Mouse (Mus musculus) right cerebral cortex, postnatal 36 days (tissue): ENCODE measurements around the gene Dhh.

Experiments used
- DNase-seq, 2 experiments: peaks; one replicate each; pipeline ENCODE4 v3.0.0; 2022; ENCODE audit warnings: low spot score in 2 of 2, mixed read lengths in 1 of 2

The Dhh gene

DNA sequence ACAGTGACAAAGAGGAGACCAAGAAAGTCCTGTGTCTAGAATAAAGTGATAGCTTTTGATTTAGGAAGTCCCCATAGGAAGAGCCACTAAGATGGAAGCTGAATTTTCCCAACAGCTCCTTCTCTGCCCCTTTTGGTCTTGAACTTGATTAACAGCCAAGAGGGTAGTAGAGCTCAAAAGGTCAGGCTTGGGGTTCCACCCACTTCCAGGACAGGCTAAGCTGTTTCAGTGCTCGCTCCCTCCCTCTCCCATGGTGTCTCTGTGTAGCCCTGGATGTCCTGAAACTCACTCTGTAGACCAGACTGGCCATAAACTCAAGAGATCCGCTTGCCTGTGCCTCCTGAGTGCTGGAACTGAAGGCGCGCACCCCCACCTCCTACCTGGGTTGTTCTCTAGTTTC lies 17.7 kb upstream of the Dhh start:
- no peak for DNase-seq

DNA sequence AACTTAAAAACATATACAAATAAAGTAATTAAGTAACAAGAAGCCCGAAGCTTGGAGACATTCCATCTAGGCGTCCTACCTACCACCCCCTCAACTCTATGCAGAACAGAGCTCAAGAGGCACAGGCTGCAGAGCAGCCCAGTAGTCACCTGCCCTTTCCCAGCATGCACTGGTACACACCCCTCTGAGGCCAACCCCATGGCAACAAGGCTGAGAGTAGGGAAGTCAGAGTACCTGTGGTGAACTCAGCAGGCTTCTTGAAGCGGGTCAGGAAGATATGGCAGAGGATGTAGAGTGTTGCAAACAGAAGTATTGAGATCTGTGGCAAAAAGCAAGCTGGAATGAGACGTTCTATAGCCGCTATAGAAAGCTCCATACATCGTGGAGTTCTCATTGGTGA lies 16.6 kb upstream of the Dhh start:
- DNase-seq, result no peak

DNA sequence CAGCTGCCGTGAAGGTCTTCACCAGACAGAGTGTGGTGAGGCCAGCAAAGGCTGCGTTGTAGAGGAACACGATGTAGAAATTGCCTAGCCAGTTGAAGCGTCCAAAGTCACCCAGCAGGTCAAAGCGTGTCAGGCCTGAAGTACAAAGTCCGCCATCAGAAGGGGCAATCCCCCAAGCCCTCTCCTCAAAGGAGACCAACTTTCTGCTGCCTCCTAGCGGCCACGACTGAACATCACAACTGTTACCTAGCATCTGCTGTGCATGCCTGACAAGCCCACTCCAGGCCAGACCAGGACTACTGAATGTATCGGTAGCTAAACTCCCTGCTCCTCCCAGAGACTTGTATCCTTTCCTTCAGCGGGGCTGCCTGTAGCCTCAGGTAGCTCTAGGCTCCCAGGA lies 6.4 kb upstream of the Dhh start:
- no peak for DNase-seq

DNA sequence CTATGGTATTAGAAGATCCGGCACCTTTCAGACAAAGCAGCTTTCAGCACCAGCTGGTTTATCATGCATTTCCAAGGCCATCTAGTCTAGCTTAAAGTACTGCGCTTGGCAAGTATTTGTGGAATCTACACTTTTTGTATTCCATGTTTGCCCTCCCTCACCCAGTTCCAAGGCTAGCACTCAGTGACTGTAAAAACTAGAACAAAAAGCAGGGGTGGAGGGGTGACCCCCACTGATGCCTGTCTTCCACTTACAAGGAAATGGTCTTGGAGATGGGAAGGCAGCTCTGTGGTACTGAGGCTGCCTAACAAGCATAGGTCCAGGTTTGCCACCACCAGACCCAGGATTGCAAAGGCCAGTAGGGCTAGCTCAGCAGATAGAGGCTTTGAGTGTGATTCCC lies 4.3 kb upstream of the Dhh start:
- DNase-seq, result no peak

DNA sequence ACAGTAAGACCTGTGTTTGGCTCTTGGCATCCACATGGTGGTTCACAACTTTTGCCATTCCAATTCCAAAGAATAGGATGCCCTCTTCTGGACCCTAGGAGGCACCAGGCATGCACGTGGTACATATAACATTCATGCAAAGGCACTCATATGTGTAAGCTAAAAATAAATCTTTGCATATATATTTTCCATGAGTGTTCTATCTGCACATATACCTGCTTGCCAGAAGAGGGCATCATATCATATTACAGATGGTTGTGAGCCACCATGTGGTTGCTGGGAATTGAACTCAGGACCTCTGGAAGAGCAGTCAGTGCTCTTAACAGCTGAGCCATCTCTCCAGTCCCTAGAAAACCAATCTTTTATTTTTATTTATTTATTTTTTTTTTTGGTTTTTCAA lies 3.2 kb upstream of the Dhh start:
- DNase-seq, result no peak

DNA sequence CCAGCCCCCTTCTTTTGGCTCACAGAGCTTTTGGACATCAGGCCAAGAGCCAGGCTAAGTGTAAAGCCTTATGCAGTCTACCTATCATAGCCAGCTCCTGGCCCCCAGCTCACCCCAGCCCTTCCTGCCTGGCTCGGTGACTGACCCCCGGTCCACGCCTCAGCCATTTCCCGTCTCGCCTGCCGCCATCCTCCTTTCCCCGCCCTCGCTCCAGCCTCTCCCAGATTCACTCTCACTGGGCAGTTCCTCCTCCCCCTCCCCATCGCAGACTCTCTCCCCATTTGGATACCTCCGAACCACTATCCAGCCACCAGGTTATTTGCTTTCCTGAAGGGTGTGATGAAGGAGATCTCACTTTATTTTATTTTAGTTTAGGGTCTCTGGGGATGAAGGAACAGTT lies 845 bp downstream of the Dhh start:
- no peak for DNase-seq

DNA sequence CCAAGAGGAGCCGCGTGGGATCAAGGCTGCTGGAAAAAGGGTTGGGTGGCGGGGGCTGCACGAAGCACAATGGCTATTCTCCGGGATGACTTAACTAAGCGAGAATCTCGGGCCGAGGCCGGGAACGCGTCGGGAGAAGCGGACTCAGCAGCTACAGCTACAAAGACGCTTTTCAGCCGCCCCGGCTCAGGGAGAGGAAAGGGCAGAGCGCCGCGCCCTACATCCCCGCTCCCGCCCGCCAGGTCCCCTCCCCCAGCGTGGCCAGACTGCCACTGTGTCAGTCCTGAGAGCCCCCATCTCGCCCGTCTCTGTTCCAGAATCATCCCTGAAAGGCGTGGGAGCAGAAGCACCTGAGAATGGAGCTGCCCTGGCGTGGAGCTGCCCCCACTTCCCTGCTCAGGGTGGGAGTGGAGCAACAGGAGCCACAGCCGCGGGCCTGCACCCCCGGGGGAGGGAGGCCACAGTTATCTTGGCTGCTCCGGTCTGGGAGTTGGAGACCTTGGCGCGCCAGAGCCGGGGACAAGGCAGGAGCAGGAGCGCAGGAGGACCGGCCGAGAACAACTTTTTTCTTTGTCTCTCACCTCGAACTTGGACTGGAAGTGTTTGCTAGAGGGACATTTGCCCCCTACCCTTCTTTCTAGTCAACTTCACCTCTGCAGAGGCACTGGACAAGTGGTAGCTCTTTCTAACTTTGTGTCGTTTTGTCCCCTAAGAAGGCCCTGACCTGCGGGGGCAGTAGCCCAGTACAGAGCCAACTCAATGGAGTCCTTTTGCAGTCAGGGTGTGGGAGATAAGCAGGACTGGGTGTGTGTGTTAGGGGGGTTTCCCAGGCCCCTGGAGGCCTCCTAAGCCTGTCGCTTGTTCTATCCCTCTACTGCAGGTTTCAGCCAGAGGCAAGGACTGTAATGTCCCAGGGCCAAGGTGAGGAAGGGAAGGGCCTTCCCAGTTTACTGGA lies 2.4 kb downstream of the Dhh start:
- no peak for DNase-seq

DNA sequence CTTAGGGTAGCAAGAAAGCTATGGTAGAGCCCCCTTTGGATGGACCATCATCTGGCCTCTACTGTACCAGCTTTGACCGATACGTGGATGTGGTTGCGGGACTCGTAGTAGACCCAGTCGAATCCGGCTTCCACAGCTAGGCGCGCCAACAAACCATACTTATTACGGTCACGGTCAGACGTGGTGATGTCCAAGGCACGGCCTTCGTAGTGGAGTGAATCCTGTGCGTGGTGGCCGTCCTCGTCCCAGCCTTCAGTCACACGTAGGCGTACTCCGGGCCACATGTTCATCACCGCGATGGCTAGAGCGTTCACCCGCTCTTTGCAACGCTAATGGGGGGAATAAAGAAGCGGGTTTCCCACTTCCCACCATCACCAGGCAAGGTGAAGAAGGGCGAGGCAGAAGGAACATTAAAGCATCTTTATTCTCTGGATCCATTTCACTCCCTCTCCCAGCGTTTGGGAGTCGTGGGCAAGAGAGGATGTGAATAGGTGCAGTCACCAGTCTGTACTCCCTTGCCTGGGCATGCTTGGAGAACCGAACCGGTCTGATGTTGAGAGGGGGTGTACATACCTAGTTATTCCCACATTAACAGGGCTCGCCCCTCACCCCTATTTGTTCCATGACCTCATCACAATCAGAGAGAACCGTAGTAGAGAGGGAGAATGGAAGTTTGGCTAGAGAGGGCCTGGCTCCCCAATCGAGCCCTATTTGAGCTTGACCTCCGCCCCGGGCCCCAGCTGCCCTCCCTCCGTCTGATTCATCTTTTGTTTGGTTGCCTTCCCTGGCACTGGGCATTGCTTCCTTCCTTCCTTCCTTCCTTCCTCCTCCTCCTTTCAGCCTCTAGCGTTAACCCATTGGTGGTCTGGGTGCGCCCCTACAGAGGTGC lies 3.4 kb downstream of the Dhh start:
- DNase-seq, result no peak

DNA sequence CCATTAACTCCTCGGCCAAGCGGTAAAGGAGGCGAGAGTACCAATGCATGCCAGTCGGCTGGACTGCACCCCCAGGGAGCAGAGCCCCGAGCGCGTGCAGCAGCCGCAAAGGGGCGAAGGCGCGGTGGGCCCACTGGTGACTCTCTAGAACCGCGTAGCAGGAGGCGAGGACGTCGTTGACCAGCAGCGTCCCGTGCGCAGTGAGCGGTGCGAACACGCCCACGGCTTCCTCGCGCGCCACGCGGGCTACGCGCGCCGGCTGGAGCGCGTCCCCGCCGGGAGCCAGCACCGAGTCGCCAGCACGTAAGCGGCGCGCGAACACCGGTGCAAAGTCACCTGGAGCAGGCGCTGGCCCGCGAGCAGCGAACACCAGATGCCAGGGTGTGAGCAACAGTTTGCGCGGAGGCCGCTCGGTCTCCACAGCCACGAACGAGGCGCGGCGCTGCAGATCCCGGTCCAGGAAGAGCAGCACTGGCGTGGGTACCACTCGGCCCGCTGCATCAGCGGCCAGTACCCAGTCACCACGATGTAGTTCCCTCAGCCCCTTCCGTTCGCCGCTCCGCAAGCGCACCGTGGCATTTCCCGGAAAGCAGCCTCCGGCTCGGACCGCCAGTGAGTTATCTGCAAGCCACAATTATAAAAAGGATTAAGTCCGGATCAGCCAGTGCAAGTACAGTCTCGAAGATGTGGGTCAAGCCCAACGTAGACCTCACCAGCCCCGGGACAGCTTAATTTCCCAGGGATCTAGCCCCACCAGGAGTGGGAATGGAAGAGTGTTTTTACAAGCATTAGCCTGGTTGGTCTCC lies 4.2 kb downstream of the Dhh start, which contains the start of gene Rhebl1:
TSS of gene Rhebl1 (minus strand) at position 601 of the 806 bp plus-strand sequence.
- no peak for DNase-seq

DNA sequence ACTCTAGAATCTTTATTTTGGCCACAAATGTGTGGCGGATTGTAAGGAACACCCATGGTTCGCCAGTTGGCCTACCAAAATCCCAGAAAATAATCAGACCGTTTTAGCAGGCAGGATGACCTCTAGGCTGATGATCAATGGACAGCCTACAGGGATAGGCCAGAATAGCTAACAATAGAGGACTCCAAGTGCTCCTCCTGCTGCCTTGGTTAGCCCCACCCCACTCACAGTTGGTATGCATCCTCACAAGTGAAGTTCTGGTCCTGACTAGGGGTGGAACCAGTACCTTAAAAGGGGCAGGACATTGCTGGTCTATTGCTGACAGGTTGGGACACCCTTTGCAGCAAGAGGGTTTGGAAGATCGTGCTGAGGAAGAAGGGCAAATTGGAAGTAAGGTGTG lies 5.3 kb downstream of the Dhh start:
- DNase-seq, result no peak

DNA sequence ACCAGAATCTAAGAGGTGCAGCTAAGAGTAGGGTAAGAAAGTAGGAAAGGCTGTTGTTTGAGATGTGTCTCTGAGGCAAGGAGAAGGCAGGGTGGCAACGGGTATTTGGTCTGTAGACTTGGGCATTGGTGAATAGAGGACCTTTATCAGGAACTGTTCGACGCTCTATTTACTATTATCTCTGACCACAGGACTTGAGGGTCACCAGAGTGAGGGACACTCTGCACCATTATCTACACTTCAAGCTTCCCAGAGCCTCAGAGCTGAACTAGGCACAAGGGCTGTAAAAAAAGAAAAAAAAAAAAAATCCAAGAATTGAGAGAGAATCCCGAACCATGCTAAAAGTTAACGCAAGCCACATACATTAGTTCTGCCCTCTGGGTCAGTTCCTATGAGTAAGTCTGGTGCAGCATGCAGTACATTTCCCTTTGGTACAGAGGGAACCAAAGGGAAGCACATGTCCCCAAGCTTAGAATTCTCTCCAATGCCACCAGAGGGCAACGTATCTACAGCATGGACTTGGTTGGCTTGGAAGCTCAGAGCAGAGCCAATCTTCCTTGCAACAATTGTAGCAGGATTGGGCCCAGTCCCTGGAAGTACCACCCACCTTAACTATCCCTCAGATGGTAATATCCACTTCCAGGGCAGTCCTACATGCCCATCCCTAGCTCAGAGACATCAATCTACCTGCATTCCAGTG lies 6.3 kb downstream of the Dhh start:
- DNase-seq, result peak in 1 of 2 experiments; percentile 59

DNA sequence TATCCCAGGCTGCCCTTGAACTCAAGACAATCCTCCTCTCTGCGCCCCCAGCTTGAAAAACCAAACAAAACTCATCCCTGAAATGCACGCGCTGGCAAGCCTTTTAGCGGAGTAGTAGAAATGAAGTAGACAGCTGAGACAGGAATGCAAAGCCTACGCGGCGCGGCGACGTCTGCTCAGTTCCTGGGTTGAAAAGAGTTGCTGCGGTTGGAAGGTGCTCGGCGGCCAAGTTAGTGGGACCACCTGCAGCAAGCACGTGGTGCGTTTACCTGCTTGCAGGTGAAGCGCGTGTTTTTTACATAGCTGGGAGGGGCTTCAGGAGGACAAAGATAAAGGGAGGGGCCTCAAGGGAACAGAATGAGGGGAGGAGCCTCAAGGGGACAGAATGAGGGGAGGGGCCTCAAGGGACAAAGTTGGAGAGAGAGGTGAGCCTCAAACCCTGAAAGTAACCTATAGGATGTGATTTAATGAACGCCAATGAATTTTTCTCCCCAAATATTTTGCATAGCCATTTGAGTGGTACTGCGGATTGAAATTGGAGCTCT lies 7.1 kb downstream of the Dhh start:
- DNase-seq, result no peak

DNA sequence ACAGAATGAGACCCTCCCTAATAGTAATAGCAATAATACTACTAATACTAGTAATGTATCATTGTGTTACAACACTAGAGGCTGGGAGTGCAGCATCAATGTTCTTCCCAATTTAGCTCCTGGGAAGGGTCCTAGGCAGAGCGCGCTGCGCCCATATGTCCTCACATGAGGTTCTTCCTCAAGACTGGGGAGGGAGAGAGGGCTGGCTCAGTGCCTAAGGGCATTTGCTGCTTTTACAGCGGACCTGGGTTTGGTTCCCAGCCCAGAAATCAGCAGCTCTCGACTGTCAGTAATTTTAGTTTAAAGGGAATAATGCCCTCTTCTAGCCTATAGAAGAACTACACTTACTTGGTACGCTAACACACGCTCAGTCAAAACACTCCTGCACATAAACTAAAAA lies 10.8 kb downstream of the Dhh start:
- DNase-seq, result no peak

DNA sequence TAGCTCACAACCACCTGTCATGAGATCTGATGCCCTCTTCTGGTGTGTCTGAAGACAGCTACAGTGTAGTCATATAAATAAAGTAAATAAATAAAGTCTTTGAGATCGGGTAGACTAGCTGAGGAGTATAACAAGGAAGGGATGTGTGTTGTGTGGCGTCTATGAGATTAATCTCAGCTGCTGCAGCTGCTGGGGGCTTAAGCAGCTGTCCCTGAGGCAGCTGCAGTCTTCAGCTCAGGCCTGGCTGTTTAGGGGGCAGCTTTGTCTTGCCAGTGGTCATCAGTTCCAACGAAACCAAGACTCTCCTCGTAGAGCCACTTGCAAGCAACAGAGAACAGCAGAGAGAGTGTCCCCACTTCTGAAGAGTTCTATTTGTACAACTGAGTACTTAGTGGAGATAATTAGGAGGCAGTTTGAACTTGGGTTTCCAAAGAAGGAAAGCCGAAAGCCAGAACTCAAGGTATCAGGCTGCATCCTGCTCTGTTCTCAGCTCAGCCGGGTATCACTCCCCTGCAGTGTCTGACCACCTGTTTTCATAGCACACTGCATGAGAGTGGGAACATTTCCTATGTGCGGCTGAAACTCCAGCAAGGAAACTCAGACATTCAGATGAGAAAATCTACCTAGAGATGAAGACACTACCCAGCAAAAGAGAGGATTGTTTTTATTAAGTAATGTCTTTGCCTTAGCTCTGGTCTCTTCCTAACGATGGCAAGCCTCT lies 11.5 kb downstream of the Dhh start:
- no peak for DNase-seq

DNA sequence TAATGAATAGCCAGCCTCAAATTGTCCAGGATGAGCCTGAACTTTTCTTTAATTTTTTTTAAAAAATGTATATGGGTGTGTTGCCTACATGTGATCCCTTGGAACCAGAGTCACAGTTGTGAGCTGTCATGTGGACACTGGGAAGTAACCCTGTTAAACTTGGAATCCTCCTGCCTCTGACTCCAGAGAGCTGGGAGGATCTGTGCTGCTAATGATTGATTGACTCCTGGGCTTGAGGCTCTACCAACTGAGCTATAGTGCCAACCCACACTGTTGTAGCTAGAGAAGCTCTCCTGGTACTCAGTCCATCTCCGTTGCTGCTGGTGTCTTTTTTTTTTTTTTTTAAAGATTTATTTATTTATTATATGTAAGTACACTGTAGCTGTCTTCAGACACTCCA lies 14.2 kb downstream of the Dhh start:
- DNase-seq, result no peak

DNA sequence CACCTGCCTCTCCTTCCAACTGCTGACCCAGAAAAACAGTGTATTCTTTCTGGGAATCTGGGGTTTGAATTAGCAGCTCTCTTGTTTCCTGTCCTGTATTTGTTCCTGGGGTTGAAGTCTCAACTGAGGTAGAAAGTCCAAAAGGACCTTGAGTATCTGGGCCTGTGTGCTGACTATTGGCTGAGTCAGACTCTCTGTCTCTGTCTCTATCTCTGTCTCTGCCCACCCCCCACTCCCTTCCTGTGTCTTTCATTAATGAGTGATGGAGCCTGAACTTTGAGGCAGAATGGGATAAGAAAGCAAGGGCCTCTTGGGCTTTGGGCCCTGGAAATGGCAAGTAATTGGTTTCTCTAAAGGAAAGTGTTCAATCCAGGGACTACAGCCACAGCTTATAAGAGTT lies 14.7 kb downstream of the Dhh start:
- no peak for DNase-seq

DNA sequence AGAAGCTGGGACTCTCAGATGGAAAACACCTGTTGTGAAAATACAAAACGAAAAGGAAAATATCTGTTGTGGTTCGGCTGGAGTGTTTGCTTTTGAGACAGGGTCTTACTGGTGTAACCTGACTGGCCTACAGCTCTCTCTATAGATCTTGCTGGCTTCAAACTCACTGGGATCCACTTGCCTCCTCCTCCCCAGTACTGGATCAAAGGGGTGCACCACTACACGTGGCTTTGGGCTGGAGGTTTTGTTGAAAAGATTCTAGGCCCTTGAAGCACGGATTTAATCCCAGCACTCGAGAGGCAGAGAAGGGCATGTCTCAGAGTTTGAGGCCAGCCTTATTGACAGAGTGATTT lies 16.7 kb downstream of the Dhh start:
- no peak for DNase-seq

DNA sequence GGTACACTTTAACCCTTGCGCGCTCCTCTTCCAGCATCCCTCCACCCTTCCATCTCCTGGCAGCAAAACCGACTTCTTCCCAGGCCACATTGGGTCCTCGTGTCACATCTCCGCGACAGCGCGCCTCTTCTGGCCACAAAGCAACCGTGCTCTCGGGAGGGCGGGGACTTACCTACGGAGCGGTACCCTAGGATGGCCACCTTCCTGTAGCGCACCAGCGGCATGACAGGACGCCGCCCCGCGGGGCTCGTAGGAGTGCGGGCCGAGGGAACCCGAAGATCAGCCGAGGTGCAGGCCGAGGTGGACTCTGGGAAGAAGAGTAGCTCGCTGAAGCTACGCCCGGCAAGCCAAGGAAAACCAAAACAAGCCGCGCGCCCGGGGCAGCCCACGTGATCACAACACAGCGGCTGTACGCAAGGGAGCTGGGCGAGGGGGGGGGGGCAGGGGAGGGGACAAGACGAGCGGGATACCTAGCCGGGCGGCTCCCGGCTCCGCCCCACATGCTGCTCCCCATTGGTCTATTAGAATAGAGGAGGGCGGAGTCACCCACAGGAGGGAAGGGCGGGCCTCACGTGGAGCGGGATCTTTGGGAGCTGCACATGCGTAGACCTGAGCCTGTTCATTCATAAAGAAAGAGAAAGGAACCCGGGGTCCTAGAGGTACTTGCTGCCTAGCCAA lies 17.2 kb downstream of the Dhh start:
- DNase-seq, result peak; percentile 91 to 93

DNA sequence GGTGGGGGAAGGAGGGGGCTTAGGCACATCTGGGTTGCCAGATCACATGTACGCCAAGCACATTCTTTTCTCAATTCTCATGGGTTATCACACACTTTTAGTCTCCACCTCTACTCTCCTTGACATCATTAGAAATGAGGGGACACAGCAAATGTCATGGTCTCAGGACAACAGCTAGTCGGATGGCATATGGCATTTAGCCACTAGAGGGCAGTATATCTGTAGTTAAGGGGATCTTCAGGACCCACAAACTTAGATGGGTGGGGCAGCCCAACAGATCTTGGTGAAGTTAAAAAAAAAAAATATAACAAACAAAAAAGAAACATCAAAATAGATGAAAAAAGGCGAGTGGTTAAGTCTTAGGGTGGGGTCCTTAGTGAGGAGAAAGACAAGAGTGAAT lies 21.0 kb downstream of the Dhh start:
- no peak for DNase-seq
